Mouse (Mus musculus) activated CD4-positive, CD25-positive, alpha-beta regulatory T cell, adult 4 months (primary cell): ENCODE measurements around the gene Gm38392. TPM values are rescaled to one million over a fixed set of nuclear protein-coding genes. Genes with fewer than 3 reads are reported as not detected.

ENCODE experiments used
- ATAC-seq: one replicate; pipeline ENCODE4 v1.8.0; 2017
- polyA plus RNA-seq, 2 experiments: library from polyadenylated mRNA; unstranded; fragments of 100-300 nt; shearing (Covaris generic); gene quantifications; one replicate each; pipeline ENCODE4 v1.2.1; 2017

Gm38392 gene
- polyA plus RNA-seq, 2 experiments from 2014 or later = not detected

DNA sequence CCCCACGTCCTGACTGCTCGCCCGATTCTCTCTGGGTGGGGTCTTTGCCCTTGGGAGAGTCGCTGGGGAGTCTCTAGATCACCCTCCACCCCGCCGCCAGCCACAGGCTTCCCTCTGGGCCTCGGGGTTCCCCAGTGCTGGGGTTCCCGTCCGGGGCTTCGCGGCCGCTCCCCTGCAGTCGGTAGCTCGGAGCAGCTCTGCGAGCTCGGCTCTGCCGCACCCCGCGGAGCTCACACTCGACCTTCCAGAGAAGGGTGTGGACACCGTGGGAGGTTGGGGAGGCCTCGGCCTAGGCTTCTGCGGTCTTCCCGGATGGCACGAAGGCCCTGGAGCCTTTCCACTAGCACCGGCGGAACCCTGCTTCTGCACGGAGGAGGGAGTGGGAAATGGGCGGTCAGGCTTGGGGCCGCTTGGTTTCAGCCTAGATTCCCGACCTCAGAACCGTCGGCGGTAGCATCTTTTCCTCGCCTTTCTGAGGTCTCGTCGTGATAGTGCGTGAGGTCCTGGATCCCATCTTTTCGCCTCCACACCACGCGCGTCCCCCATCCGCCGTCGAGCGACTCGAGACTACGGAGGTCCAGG is 71.9 kb downstream of the Gm38392 start:
- ATAC-seq = peak; percentile 10

GRCm38 (mm10) chr3:88214197-88214938 is 72.6 kb downstream of the Gm38392 start:
- no peak for ATAC-seq

GRCm38 (mm10) chr3:88213019-88213418 is 74.0 kb downstream of the Gm38392 start:
- ATAC-seq = no peak

DNA sequence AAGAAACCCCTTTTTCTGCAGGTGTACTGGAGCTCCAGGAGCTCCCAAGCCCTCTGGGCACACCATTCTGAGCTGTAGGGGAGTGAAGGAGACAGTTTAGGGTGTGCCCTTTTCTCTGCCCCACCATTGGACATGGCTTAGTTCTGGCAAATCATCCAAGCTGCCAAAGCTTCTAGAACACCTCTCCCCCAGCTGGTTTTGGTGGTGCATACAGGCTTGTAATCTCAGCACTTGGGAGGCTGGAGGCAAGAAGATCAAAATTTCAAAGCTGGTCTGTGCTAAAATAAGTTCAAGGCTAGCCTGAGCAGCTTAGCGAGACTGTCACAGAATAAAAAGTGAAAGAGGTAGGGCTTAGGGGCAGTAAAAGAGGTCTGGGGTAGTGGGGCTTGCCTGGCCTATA is 74.7 kb downstream of the Gm38392 start:
- ATAC-seq = no peak

DNA sequence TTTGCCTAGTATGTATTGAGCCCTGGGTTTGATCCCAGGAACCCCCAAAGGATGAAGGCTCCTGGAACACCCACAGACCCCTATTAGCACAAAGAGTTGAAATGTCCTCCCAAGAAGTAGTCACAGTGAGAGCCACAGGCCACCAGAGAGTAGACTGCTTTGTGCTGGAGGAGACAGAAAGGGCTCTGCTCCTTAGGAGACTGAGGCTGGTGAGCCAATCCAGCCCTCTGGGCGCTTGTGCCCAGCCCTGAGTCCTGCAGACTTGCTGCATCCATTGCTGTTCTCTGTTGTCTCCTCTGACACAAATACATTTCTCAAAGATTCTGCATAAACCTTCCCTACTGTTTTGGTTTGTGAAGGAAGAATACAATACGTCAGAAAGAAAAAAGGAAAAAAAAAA is 76.1 kb downstream of the Gm38392 start:
- ATAC-seq = no peak

DNA sequence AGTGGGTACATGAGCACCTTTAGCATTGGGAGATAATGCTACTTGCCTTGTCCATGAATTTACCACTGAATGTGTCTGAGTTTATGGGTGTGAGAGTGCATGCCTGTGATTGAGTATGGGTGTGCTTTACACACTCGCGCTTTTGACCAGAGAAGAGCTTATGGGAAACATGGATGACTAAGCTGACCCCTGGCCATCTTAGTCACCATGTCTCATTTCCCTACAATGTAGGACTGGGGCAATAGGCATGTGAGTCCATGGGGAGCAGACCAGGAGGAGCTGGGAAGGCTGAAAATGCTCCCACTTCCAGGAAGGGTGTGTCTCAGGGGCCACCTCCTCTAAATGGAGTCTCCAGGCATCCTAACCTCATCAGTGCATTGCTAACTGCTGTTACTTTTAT is 76.9 kb downstream of the Gm38392 start:
- no peak for ATAC-seq

GRCm38 (mm10) chr3:88209306-88209705 is 77.7 kb downstream of the Gm38392 start:
- ATAC-seq = no peak

- ATAC-seq = no peak
Measured at GRCm38 (mm10) chr3:88208226-88208720, 78.7 kb downstream of the Gm38392 start.

- no peak for ATAC-seq
Measured at GRCm38 (mm10) chr3:88207451-88208100, 79.4 kb downstream of the Gm38392 start.

GRCm38 (mm10) chr3:88206901-88207371 is 80.1 kb downstream of the Gm38392 start:
- no peak for ATAC-seq

- no peak for ATAC-seq
Measured at GRCm38 (mm10) chr3:88206500-88206899, 80.5 kb downstream of the Gm38392 start.

GRCm38 (mm10) chr3:88205563-88206491 is 81.2 kb downstream of the Gm38392 start:
- ATAC-seq = no peak

- ATAC-seq = no peak
Measured at GRCm38 (mm10) chr3:88205176-88205562, 81.8 kb downstream of the Gm38392 start.

DNA sequence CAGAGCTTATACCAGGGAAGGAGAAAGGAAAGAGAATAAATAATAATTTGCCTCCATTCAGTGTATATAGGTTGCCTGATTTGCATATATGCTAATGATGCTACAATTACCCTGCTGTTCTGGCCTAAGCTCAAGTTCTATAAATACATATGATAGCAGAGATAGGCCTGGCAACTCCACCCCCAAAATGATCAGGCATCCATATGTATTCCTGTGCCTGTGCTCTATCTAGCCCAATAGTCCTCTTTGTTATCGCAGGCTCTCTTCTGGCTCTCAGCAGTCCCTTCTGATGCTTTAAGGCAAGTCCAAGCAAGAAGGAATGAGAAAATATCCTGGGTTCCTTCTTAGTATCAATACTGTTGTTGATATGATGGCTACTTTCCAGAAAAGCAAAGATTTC is 82.3 kb downstream of the Gm38392 start:
- no peak for ATAC-seq

- ATAC-seq = no peak
Measured at GRCm38 (mm10) chr3:88203999-88204700, 82.9 kb downstream of the Gm38392 start.

GRCm38 (mm10) chr3:88203456-88203855 is 83.6 kb downstream of the Gm38392 start:
- ATAC-seq = no peak

- ATAC-seq = no peak
Measured at GRCm38 (mm10) chr3:88202986-88203385, 84.0 kb downstream of the Gm38392 start.

DNA sequence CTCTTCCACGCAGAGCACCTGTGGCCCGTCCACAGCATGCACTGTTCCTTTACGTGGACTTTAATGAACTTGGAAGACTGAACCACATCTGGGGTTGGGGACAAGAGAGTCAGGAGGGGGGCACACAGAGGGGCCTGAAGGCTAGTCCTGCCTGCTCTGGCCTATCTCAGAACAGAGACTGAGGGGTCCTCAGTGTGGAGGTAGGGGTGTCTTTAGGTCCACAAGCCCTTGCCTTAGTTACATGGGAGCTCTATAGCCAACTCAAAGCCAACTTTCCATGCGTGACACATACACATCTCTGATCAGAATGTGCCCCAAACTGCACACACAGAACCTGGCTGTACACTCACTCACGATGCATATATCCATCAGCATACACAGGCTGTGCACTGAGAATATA is 85.4 kb downstream of the Gm38392 start:
- no peak for ATAC-seq

DNA sequence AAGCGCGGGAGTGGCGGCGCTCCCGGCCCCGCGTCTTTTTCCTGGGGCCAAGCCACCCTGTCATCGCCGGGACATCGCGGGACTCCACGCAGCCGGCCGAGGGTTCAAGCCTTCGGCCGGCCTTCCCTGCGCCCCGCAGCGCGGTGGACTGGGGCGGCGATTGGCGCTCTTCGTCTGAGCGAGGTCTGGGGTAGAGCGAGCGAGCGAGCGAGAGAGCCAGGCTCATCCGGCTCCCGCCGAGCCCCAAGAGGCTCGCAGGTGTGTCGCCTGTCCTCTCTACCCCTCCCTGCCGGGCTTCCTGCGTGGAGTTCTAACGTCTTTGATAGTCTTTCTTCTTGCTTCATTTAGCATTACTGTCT is 86.1 kb downstream of the Gm38392 start:
- no peak for ATAC-seq

DNA sequence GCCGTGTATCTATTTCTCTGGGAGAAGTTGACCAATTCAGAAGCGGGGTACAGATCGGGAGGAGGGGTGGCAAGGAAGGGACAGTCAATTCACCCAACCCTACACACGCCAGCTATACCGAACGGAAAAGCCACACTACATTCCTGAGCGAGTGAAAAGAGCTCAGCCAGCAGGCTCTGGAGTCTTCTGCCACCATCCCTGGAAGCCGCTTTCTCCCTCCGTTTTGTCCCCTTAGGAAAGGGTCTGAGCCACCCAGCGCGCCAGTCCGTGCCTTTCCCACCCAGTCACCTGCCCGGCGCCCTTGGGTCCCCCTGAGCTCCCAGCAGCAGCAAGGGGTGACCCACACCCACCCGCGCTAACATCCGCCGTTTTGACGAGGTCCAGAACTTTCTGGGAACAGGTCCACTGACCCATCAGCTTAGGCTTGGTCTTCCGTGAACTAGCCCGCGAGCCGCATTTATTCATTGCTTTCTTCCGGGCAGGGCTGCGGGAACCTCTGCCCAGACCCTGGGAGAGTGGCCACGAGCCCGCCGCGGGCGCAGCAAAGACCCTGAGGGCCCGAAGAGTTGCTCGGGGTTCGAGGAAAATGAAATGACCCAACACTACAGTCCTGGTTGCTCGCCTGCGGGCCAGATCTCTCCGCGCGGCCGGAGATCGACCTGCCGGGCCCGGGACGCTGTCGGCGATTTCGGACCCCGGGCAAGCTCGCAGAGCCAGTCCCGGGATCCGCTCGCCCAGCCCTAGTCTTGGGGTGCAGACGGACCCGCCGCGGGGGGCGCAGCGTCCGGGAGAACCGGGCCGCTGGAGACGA is 86.6 kb downstream of the Gm38392 start:
- ATAC-seq = no peak

DNA sequence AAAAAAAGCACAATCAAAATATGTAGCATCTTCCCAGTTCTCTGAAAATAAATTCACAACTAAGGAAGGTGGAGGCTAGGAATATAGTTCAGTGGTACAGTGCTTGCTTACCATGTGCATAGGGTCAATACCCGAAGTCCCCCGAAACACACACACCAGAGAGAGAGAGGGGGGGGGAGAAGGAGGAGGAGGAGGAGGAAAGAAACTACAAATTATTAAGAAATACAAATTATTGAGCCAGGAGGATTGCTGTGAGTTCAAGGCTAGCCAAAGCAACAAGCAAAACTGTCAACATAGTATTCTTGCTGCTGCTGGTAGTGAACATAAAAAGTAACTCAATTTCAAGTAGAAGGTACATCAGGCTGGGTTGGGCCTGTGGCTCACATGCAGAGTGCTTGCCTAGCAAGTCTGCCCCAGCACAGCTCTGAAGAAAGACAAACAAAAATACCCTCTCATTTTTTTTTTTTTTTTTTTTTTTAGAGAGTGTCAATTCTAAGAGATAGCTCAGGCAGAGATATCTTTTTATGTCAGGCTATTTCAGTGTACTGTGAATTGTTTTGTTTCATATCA is 87.4 kb downstream of the Gm38392 start:
- no peak for ATAC-seq
